Mouse (Mus musculus): ENCODE results near the gene Mocs3.

Mocs3 gene

DNA sequence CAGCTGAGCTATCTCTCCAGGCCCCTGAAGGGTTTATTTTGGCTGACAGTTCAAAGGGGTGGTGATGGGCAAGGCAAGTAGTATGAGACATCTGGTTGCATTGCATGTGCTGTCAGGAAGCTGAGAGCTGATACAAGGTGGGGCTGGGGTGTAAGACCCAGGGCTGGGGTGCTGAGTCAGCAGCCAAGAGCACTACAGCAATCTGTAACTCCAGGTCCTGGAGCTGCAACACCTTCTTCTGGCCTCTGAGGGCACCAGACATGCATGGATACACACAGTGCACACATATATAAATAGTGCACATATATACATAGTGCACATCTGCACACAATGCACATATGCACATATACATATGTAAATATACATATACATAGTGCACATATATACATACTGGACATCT is 12.4 kb downstream of the Mocs3 start:
- no peak for DNase-seq

DNA sequence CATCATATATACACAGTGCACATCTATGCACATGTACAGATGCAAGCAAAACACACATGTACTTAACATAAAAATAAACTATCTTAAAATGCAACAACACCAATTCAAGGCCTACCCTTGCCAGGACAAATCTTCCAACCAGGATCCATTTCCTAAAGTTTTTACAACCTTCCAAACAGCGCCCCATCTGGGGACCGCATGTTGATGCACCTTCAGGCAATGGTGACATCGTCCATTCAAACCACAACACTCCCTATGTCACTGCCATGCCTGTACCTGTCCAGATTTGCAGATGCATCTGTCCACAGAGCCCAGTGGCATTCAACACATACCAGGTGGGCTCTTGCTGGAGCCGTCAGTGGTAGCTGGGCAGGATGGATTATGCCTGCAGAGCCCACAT is 12.9 kb downstream of the Mocs3 start:
- no peak for DNase-seq

DNA sequence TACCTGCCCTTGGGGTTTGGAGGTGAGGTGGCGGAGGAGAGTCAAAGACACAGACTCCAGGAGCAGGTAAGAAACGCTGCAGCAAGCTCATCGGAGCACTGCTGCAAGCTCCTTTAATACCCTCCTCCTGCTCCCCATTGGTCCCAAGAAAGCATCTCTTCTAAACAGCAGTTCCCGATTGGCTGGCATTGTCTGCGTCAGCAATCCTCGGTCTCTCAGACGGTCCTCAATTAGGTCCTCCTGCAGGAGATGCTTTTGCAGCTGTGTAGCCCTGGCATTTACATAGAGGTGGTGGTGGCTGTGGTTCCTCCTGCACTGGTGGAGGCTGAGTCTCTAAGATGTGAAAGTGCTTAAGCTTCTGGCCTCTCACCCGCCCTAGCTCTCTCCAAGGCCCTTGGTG is 15.1 kb downstream of the Mocs3 start:
- DNase-seq = no peak

DNA sequence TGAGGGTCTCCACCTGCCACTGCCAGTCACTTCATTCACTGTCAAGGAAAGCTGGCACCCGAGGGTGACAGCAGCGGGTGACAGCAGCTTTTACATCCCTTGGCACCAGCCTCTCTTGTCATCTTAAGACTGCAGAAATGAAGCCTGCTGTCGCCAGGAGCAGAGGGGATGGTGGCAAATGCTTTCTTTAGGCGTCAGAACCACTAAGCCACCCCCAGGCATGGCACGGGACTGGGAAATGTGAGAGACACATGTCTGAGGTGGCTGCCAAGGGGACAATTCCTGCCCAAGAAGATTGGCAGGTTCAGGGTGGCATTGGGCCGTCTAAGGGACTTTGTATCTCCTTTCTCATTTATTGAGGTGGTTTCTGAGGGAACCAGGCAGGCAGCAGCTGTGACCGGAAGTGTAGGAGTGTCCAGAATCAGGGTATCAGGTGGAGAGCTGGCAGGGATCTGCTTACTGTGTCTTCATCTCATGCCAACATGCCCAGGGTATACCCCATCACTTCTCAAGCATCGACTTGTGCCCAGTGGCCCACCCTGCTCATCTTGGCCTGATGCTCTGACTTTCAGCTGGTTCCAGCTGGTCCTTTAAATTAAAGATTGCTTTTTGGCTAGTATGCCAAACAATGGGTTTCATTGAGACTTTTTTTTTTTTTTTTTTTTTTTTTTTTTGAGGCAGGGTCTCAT is 17.9 kb downstream of the Mocs3 start:
- DNase-seq = no peak

DNA sequence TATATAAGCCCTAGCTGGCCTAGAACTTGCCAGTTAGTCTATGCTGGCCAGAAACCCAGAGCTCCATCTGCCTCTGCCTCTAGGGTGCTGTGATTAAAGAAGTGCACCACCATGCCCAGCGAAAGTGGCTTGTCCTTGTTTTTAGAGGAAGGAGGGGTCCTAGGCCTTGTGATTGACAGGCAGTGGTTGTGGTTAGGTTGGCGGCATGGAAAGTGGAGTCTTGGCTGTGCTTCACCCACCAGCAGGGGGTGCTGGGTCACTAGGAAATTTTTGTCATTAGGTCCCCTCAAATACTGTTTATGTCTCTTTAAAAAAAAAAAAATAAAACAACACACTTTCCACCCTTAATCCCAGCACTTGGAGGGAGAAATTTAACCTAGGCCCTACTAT is 18.4 kb downstream of the Mocs3 start:
- no peak for DNase-seq

DNA sequence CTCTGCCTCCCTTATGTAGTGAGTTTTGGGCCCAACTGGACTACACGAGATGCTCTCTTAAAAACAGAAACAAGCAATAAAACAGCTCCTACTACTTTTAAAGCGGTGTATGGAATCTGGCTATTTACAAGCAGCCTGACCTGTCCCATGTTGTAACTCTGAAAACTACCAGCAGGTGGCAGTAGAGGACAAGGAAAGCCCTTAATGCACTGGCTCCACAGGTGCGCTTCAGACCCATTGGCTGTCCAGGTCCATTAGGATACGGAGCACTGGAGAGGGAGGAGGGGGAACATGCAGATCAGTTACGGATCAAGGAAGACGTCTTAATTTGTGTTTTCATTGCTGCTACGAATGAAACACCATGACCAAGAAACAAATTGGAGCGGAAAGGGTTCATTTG is 19.8 kb downstream of the Mocs3 start:
- peak; percentile 61 to 79 for DNase-seq

DNA sequence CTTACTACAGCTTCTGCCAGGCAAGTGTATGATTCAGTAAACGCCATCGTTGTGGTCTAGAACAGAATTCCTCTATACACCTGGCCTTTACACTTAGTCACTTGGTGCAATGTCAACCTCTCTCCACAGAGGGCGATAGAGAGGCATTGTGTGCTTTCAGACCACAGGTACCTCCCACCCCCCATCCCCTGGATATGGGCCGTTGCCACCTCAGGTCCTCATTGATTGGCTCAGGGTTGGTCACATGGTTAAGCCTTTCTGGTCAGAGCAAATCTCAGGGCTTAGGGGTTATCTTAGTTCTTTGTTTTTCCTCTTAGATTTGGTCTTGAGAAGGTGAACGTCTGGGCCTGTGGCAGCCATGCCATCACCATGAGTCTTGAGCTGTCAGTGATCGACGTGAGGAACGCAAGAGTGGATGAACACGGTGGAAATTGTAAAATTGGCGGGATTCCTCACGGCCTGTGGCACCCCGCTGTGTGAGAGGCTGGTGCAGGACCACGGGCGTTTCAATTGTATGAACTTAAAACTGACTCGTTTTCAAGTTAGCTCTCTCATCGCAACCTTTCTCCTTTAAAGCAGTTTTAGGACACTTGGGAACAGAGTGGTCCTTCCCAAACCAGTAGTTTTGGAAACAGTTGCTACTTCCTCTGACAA is 22.3 kb downstream of the Mocs3 start:
- peak in 1 of 2 experiments; percentile 15 for DNase-seq

DNA sequence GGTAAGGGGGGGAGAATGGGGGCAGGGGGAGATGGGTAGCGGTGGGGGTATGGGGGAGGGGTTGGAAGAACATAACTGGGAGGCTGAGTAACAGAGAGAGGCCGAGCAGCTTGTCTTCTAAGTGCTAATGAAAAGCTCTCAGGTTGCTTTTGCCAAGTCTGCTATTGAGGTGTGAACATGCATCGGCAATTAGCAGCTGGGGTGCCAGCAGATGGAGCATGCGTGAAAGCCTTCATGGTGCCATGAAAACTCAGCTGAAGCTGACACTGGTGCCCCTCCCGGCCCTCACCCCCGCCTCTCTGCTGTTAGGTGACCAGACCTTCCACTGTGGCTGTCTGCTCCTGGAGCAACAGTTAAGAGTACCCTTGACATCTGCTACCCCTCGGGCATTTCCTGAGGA is 23.4 kb downstream of the Mocs3 start:
- no peak for DNase-seq

DNA sequence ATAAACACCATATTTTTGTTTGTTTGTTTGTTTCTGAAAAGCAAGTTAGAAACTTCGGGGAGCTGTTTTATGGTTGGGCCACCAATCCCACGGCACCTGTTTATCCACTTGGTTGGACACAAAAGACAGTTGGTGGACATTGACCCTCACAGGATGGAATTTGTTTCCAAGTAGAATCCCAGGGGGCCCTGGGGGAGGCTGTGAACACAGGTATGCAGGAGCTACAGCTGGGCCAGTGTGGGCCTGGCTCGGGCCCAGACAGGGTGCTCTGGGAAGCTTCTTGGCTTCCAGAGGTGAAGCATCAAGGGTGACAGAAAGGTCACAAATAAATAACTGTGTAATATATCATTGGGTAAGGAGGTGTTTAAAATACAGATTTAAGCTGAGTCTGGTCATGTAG is 26.1 kb downstream of the Mocs3 start:
- no peak for DNase-seq

DNA sequence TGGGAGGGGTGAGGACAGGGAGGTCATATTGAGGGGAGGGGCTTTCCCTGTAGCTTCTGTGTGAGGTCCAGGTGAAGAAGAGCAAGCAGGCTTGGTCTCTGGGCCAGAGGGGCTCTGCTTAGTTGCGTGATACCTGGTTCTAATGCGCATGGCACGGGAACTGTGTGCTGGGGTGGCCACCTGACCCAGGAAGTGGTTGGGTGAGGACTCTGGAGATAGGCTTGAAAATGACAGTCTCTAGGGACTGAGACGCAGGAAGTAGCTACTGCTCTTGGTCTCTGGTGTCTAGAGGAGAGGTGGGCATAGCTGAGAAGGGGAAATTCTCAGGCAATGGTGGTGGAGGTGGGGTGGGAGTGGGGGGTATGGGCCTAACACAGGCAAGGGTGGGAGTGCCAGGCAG is 26.8 kb downstream of the Mocs3 start:
- no peak for DNase-seq

DNA sequence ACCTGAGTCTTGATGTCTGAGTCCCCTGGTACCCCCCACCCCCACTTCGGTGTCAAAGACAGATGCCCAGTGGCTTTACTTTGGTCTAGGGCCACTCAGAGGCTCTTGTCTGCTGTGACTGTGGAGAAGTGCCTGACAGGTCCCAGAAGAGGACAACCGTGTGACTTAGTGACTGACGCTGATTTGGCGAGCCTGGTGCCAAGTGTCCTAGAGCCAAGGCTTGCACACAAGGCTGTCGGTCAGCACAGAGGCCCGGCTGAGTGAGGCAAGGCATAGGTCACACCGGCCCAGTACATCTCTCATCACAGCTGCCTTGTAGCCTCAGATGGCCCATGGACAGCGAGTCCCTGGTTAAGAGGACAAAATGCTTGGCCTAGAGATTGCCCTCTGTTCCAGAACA is 28.6 kb downstream of the Mocs3 start:
- DNase-seq = no peak

DNA sequence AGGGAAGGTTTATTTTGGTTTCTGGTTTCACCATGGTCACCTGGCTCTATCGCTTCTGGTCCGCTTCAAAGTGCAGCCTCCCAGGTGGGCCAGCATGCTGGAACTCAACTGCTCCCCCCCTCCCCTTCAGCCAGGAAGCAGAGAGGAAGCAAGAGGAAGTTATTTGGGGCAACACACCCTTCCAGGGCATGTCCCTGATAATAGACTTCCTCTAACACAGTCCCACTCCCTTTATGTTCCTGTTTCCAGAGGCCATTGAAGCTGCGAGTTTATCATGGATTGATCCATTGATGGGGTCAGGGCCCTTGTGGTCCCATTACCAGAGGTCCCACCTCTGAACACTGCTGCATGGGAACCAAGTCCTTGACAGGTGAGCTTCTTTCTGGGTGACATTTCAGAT is 29.7 kb downstream of the Mocs3 start:
- DNase-seq = no peak

DNA sequence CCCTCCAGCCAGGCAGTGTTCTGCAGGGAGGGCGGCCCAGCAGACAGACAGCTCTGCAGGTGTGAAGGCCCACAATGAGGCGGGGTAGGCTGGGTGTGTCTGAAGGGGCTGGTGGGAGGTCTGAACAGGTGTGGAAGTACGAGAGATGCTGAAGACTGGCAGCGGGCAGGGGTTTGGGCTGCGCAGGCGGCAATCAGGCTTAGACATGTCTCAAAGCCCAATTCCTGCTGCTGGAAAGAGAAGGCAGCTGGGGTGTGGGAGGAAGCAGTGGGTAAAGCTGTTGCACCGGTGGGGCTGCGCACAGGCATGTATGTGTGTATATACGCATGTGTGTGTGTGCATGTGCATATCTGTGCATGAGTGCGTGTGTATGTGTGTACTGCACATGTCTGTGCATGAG is 30.5 kb downstream of the Mocs3 start:
- no peak for DNase-seq

DNA sequence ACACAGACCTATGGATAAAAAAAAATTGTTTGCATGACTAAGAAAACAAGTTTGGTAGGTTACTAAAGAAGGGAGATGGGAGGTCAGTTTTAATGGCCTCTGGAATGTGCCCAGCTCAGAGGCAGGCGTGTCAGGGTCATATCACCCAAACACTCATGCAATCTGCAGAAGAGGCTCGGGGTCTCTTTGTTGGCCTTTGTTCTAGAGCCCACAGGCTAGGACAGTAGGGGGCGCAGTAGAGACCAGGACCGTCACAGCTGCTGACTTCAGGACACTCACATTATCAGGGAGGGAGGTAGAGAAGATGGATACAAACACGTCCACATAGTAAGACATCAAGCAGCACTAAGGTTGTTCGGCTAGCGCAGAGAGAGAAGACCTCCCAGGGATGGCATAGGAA is 37.6 kb downstream of the Mocs3 start:
- no peak for DNase-seq

DNA sequence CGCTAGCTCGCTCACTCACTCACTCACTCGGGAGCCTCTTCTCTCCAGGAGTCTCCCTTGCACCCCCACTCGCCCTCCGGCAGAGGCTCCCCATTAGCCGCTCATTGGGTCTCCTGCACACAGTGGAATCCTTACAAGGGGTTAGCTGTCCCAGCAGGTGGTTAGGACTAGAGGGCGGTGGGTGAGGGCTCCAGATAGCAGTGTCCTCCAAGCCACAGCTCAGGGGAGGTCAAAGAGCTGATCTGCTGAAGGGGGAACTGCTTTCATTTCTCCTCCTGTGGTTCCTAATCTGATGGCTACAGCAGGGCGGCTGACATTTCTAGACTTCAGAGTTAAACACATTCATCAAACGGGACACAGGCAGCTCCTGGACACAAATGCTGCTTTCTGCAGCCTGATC is 43.0 kb downstream of the Mocs3 start:
- DNase-seq = no peak

DNA sequence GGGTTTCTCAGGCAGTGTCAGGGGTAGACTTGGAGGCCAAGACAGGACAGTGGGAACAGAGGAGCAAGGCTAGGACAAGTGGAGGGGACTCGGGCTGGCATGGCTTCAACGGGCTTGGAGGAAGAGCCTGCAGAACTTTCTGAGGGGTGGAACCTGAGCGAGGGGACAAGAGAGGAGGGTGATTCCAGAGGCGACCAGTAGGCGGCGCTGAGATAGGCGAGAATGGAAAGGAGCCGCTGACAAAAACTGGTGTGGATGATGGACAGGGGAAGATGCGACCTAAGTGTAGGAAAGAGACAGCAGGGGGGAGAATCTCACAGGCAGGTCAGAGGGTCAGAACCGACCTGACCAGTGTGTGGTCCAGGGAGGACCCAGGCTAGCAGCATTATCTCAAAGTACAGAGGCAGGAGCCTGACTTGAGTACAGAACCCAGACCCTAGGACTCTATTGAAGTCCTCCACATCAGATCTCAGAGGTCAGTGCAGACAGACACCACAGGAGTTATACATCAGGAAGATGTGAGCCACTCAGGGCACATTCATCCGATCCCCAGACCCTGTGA is 44.0 kb downstream of the Mocs3 start:
- peak; percentile 30 to 38 for DNase-seq

DNA sequence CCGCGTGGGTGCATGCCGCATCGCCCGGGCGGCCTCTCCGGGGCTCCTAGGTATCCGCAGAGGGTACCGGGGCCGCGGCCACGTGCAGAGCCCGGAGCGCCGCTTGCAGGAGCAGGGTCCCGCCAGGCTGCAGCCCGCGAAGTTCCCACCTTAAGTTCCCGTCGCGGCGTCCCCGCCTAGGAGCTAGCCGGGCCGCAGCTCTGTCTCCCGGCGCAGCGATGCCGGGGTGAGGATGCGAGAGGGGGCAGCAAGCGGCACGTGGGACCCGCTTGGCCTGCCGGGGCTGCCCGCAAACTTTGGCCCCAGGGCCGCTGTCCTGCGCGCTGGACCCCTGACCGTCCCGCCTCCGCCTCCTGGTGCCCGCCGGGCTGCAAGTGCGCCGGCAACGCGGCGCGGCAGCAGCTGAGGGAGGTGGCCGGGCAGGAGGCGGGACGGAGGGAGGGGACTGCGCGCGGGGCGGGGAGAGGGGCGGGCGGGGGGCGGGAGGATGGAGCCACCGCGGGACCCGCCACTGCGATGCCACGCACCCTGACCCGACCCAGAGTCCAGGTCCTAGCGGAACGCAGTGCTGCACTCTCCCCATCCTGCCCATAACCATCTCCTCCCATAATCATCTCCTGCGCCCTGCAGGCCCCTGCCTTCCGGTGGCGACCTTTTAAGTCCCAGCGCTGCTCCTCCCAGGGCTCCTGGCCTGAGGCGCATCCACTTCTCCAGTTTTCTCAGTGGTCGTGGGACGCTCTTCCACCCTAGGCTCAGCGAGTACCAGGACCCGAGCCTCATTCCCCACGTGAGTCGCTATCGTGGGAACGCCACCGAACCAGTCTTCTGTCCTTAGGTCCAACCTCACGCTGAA is 50.5 kb downstream of the Mocs3 start:
- DNase-seq = no peak

DNA sequence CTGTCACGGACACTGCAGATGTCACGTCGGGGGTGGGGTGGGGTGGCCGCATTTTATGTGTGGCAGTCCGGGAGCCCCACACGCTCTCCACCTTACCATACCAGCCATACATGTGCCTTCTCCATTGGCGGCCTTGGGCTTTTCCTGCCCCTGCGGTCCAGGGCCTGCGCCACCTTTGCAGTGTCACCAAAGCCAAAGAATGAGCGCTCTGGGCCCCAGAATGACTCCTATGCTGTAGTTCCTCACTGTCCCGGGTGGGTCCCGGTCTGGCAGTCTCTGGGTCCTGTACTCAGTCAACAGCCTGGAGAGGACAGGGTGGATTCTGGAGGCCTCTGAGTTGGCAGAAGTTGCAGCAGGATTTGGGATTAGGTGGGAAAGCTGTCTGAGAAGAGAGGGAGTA is 51.2 kb downstream of the Mocs3 start, which contains the start of gene Kcng1:
Gene Kcng1 (minus strand): TSS at position 155 of the 400 bp plus-strand sequence.
- no peak for DNase-seq

Data from lung, adult 18-20 months (tissue).